Mouse (Mus musculus) embryonic fibroblast, embryonic 13.5 days (primary cell): ENCODE data around the gene Stum.

ENCODE experiments used
- CTCF ChIP-seq: IDR thresholded peaks from 2 replicates; pipeline ENCODE4 v1.5.1; 2011; ENCODE audit warnings: mild to moderate bottlenecking, control low read depth, low read length, moderate library complexity, borderline replicate concordance; ENCODE audit not compliant: insufficient read depth
- POLR2A ChIP-seq: IDR thresholded peaks from 2 replicates; pipeline ENCODE4 v1.6.1; 2011; ENCODE audit warnings: low read depth, mild to moderate bottlenecking, control low read depth, low read length, moderate library complexity

DNA sequence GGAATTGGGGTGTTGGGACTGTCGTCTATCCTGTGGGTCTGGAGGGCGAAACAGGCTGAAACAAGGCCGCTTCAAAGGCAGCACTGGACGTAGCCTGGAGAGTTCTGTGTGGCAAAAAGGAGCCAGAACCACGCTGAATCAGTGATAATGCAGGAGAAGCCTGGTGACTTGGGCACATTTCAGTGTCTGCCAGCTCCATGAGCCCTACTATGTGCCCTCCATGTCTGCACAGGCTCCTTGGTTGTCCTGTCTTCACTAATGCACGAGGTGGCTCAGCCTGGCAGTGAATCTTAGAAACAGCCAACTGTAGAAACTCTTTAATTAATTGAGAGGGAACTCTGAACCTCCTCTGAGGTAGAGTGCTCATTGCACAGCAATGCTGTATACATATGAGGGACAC is 56.9 kb downstream of the Stum start:
- TF ChIP-seq CTCF (no peak), POLR2A (no peak)
